Mouse (Mus musculus): Measurements from ENCODE around the gene BC049352. TPM values are rescaled to one million over a fixed set of nuclear protein-coding genes. Genes with fewer than 3 reads are reported as not detected.
A peak's percentile ranks its signal among the peaks of the same experiment; 100 is the strongest.

BC049352 gene
- total RNA-seq (2021), result not detected

DNA sequence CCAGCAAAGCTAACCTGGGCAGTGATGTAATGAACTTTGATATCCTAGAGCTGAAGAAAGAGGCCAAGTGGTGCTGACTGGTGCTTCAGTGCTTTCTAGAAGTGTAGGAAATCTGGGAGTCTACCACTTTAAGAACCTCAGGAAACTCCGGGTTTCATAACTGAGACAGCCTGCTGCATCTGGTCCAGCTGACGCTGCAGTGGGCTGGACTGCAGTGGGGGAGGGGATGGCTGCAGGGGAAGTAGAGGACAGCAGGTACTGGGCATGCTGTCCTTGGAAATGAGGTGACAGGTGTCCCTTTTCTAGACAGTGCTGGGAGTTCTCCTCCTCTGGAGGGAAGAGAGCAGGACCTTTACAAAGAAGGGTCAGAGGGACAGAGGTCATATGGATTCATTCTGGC lies at the start of gene BC049352:
BC049352 (plus strand) TSS at position 238 of the 400 bp plus-strand sequence.
- DNase-seq, result no peak
- intact Hi-C loops (cut with DNase I), result no loop called here

DNA sequence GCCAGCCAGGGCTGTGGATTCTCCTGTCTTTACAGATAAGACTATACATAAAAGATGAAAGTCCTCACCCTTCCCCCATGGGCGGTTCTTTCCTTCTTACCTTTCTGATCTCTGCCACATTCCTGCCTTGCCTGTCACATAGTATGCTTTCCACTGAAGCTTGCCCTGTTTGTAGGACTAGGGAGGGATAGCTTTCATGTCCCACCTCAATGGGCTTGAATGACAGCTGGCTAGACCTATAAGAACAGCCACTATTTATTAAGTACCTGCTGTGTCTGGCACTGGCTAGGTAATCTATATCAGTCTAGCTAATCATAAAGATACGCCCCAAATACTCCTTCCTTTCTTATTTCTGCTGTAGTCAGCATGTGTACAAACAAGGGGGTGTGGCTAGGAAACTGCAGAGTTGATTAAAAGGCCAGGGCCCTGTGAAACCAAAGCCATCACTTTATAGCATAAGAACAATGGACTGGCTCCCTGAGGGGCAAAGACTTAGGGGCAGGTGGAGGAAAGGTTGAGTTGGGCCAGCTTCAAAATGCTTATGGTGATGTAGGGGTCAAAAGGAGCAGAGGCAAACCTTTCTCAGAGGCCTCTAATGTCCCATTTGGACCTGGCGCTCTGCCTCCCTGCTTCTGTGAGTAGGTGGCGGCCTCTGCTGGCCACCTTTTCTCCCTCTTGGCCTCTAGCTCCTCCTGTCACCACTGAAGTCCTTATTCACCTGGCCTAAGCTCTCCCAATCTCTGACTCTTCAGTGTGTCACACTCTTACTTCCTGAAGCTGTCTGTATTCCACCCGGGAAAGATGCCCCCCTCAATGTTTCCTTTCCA lies 48.1 kb upstream of the BC049352 start:
- peak; percentile 42 to 58 for DNase-seq
- intact Hi-C loops (cut with DNase I), result no loop called here

DNA sequence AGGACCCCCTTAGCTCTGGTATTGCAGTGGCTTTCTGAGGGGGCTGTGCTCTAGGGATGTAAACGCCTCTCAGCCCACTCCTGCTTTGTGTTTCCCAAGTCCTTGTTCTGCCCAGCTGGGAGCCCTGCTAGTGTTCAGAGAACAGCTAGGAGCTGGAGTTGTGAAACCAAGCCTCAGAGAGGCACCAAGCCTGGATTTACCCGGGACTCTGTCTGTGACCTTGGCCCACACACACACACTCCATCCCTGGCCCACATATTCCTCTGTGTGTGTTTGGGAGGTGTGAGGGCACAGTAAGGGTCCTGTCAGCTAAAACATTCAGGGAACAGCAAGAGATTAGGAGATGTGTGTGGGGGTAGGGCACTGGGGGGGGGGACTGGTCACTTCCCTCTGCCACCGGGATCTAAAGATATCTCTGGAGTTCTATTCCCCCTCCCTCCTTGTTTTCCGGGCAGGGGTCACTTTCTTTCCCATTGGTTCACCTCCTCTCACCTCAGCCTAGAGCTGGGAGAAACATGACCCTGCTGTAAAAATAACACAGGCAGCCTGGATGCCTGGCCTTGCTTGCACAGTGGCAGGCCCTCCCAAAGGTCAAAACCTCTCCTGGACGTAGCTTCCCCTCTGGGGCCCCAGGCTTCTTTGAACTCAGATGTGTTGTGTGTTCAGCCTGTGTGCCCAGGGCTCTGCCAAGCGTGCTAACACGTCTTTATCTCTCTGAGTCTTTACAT lies 45.2 kb upstream of the BC049352 start:
- DNase-seq, result no peak
- intact Hi-C loops (cut with DNase I), result no loop called here

DNA sequence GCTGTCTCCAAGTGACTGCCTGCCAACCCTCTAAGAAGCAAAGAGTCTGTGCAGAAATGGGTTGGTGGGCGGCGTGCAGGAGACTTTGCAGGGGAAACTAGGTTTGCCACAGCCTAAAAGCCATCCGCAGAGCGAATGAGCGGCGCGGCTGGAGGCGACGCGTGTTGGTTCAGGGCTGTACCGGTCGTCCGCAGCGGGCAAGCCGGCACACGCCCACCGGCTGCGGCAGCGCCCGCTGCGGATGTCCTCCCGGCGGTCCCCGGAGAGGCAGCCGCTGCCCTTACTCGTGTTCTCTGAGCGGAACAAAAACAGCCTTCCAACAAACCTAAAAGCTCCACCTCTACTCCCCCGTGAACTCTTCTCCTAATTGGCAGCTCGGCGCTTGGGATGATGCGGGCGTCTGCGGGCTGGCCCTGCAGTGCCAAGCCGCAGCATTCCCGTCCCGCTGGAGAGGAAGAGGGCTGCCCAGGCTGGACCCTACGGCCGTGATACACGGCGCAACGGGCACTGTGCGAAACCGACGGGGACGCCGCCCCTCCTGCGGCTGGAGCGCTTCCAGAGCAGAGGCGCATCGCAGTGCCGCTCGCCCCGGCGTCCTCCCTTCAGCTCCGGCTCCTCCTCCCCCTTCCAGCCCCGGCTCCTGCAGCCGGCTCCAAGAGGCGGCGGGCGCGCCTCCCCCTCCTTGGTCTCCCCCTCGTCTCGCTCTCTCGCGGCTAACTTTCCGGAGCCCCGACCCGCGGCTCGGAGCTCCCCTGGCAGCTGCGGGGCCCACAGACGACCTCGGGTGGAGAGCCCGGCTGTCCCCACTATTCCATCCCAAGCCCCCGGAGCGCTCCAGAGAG lies 43.4 kb upstream of the BC049352 start, which contains the start of gene Scn4b:
Scn4b (plus strand) TSS at position 205 of the 842 bp plus-strand sequence.
- peak; percentile 37 to 52 for DNase-seq
- intact Hi-C loops (cut with DNase I), result no loop called here

DNA sequence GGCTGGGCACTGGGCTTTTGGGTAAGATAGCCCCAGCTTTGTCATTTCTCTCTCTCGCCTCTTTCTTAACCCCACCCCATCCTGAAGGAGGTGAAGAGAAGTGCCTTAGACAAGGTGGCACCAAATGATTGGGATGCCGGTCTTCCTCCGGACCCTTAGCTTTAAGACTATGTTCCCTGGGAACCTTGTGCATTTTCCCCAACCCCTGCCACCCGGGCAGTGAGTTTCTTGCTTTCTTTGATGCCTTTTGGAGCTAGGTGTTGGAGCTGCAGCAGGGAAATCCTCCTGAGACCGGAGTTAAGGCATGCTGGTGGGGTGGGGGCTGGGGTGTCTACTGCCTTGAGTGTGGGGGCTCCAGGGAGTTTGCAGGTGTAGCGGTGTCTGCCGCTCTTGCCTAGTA lies 42.7 kb upstream of the BC049352 start:
- DNase-seq, result no peak
- intact Hi-C loops (cut with DNase I), result no loop called here

DNA sequence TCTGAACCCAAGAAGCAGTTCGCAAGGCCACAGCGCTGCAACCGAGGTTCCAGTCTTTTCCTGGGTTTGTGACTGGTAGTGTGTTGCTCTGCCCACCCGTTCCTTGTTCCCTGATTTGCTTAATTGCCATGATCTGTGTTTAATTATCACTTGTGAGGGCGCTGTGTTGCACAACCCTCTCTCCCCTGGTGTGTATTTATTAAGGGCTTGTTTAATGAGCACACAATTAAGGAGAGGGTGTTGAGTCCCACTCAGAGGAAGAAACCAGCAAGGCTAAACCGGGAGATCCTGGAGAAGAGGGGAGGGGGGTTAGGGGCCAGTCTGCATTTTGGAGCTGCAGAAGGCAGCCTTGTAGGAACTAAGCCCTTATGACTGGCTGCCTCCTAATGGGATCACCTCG lies 40.9 kb upstream of the BC049352 start:
- intact Hi-C loops (cut with DNase I), result no loop called here
- no peak for DNase-seq

DNA sequence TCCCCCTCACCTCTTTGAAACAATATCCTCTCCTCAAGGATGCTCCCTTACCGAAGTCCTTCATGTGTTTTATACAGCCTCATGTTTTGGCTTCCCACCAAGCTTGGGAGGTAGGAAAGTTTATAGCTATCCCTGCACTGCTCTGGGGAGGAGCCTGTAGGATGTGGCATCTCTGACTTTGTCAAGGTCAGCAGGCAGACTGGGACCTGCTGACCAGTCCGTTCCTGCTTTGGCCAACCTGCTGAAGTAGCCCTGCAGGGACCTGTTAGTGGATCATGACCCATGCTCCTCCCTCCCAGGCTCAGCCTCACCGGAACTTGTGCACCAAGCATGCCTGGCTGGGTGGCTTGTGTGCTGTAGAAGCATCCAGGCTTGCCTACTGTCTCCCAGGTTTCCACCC lies 39.1 kb upstream of the BC049352 start:
- intact Hi-C loops (cut with DNase I), result no loop called here
- no peak for DNase-seq

DNA sequence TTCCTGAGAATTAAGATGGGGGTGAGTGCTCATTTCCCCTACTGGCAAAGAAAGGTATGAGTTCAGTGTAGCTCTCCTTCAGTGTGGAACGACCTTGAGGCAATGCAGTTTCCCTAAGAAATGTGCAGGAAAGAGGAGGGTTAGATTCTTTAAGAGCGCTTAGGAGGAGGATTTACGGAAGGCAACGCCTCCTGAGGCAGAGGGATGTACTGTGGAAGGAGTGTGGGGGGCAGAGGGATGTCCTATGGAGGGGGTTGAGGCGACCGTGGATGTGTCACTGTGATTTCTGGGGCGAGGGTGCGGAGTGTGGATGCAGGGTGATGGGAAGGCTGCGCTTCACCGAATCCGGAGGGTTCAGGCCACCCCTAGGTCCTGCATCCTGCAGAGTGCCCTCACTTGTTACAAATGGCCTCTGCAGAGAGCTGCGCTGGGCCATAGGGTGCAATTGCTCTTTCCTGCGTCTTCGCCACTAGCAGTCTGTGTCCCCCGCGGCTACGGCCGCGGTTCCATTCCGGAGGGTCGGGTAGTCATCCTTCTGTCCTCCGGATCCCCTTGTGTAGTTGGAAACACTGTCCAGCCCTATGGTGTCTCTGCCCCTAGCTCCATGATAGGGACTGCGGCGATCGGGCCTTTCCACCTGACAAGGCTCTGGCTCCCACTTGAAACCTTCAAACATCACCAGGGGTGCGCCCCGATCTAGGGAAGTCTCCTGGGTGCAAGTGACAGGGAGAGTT lies 36.1 kb upstream of the BC049352 start:
- intact Hi-C loops (cut with DNase I), result loop anchor here (1.0 to 5.0 kb wide), 3 partner anchors 24 to 178 kb away; partner anchors contain the start of gene Ube4a
- DNase-seq, result no peak

DNA sequence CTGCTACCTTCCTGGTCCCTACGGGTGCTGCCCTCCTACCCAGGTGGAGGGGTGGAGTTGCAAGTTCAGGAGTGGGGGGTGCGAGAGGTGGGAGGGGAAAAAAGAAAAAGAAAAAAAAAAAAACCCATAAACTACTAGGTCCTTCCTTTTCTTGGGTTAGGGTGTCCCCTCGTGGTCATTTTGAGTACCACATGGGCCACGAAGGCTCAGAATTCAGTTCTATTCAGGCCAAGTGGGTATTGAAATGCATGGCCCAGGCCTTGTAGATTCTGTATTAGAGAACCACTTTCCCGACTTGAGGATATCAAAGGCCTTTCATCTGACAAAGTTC lies 35.6 kb upstream of the BC049352 start:
- intact Hi-C loops (cut with DNase I), result loop anchor here (1.0 to 5.0 kb wide), 3 partner anchors 25 to 179 kb away; partner anchors contain the start of gene Ube4a
- DNase-seq, result peak; percentile 68 to 75

DNA sequence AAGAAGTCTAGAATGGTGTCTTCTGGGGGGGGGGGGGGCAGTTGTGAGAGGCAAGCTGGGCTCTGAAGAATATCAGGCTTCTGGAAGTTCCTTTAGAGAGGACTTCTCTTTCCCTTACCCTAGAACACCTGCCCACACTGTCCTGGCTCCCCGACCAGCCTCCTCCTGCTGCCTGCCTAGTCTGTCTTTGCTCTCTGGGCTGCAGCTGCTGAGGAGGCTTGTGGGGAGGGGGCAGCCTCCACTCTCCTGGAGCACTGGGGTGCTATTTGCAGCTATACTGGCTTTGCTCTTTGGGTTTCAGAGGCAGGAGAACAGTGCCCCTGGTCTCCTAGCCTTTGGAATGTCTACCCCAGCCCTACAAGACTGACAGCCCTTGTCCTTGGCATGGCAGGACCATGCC lies 30.9 kb upstream of the BC049352 start:
- DNase-seq, result no peak
- intact Hi-C loops (cut with DNase I), result no loop called here

DNA sequence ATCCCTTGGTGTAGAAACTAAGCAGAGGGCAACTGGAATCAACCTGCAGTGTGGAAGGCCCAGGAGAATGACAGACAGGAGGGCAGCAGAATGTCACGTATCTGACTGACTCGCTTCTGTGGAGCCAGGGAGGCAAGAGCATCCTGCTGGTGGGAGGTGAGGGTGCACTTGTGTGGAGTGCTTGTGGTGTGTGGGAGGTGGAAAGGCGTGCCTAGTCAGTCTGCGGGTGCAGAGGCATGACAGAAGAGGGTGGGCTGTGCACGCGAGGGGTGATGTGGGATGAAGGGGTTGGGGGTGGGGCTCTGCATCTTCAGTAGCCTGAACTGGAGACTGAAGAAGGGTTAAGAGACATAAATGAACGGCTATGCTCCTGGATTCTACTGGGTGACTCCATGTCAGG lies 28.4 kb upstream of the BC049352 start:
- DNase-seq, result no peak
- intact Hi-C loops (cut with DNase I), result no loop called here

DNA sequence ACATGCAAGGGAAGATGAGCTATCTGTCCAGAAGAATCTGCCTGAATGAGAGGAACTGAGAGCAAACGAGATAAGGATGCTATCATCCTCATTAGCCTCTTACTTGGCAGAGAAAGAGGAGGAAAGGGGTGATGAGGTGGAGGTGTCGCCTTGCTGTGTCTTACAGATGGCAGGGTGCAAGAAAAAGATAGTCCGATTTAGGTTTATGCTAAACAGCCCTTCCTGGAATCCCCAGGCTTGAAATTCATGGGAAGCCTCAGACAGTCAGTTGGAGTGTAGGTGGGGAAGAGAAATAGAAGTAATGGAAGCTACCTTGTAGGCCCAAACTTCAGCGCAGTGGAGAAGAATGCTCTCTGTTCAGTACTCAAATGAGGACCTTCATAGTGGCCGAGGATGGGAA lies 13.9 kb upstream of the BC049352 start:
- intact Hi-C loops (cut with DNase I), result no loop called here
- DNase-seq, result no peak

DNA sequence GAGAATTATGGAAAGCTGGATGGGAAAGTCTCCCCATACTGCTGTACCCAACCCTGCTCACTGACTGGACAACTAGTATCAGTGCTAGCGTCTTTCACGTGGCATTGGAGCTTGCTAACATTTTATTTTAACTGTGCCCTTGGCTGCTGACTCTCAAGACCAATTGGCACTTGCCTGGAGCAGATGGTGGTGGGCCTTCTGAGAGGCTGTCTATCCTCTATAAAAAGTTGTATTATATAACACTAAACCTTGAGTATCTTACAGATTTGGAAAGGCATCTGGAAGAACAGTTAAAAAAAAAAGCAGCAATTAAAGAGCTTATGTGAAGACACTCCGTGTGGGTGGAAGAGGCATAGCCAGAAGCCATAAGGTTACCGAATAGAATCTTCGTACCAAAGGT lies 11.7 kb upstream of the BC049352 start:
- intact Hi-C loops (cut with DNase I), result no loop called here
- DNase-seq, result no peak

DNA sequence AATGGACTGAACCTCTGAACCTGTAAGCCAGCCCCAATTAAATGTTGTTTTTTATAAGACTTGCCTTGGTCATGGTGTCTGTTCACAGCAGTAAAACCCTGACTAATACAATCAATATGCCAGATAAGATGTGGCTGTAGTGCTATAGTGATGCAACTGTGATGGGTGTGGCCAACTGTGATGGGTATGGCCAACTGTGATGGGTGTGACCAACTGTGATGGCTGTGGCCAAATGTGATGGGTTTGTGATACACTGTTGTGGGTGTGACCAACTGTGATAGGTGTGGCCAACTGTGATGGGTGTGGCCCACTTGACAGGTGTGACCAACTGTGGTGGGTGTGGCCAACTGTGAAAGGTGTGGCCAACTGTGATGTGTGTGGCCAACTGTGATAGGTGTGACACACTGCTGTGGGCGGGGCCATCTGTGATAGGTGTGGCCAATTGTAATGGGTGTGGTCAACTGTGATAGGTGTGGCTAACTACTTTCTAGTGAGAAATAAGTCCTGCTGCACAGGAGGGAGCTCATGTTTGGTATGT lies 10.7 kb upstream of the BC049352 start:
- intact Hi-C loops (cut with DNase I), result no loop called here
- DNase-seq, result no peak

DNA sequence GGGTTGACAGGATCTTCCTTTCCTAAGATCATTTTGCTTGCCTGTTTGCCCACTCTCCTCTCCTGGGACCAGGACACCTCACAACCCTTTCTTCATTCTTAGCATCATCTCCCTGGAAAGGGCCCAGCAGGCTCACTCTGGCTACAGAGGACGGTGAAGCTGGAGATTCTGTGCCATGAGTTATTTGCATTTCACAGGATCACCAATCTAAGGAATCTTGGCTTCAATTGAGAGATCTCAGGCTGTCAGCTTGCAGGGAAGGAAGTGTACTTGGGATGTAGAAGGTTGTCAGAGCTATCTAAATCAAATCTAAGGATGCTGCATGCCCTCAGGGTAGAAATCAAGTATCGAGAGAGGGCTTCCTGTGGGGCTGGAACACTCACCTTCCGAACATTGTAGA lies 8.3 kb upstream of the BC049352 start:
- DNase-seq, result no peak
- intact Hi-C loops (cut with DNase I), result no loop called here

DNA sequence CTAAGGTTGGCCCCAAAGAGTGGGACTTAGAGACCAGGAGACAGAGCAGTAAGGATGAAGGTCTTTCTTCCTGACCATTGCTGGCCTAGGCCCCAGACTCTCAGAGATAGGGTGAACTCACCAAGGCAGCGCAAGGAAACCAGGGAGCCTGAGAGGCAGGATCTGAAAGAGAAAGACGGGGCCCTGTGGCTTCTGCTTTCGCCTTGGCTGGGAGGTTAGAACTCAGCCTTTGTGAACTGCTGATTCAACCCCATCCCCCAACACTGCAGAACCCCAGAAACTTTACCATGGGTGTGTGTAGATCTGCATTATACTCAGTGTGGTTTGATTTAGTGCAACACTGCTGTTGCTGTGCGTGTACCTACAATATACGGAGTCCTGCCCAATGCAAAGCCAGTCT lies 2.5 kb upstream of the BC049352 start:
- intact Hi-C loops (cut with DNase I), result no loop called here

DNA sequence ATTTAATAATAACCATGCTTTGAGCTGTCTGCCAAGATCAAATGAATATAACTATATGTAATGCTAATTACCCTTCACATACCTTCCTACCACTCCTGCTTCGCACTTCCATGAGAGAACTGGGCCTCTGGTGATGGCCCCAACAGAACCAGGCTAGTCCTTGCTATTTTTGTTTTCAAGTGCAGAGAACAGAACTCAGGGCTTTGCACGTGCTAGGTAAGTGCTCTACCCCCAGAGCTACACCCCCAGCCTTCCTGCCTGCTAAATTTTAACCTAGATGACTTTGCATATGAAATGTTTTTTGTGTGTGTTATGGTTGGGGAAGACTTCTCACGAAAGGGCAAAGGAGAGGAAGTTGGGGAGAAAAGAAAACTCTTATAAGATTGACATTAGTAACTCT lies 714 bp downstream of the BC049352 start:
- intact Hi-C loops (cut with DNase I), result no loop called here

More for the DNA sequence above, 2.5 kb upstream of the BC049352 start:
- no peak for DNase-seq

DNA sequence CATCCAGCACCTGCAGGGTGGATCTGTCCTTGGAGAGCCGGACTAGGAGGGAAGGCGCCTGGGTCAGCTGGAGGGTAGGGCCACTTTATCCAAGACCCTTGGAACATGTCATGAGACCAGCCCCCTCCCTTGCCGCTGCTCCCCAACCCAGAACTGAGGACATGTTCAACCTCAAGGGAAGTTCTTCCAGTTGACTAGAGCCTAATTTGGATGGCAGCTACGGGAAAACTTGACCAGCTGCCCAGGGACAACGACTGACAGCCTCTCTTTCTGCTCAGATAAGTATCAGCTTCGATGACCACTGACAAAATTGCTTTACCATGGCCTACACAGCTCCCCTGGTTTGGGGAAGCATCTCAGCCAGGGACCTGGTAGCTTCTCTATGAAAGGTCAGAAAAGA lies 1.5 kb downstream of the BC049352 start:
- DNase-seq, result no peak

More for the DNA sequence above, 714 bp downstream of the BC049352 start:
- no peak for DNase-seq

DNA sequence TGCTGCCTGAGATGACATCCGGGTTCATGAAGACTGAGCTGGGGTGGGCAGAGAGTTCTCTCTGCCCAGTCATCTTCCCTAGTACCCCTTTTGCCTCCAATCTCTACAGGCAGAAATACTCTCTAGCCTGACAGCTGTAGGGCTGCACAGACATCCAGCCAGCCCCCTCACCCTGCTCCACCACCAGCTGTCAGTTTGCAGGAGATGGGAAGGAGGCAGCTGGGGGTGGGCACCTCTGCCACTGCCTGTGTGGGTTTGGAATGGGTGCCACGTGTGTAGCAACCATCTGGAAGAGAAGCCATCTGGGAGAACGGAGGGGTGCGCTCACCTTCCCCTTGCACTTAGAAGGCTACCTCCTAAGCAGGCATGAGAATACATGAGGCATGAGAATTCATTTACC lies 3.4 kb downstream of the BC049352 start:
- intact Hi-C loops (cut with DNase I), result no loop called here
- DNase-seq, result no peak

More for the DNA sequence above, 1.5 kb downstream of the BC049352 start:
- intact Hi-C loops (cut with DNase I), result no loop called here

Data from heart, postnatal 36 days (tissue).